Mouse (Mus musculus): ENCODE measurements around the gene Tle4.

Gene Tle4

DNA sequence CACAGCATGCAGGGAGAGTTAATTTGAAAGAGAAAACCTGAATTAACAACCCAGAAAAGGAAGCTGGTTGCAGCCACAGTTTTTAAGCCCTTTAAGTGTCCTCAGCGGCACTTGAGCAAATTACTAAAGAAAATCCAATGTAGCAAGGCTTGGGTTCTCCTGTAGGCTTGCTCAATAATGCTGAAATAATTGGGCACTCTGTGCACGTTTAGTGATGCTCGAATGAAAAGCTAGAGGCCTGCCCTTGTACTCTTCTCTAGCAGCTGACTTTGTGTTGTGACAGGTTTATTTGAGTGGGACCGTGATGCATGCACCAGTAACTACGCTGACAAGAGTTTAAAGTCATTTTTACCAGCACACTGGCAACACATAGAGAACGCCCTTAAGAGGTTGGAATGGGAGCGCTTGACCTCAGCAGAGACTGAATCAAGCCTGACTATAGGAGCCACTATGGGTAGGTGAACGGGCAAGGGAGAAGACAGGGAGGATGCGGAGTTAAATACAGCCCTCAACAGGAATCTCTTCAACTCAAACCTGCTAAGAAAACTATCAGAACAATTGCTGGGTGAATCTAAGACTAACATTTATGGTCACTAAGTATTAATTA is 79.3 kb downstream of the Tle4 start:
- 63% methylated on average over 9 of the region's 9 CpGs for WGBS

DNA sequence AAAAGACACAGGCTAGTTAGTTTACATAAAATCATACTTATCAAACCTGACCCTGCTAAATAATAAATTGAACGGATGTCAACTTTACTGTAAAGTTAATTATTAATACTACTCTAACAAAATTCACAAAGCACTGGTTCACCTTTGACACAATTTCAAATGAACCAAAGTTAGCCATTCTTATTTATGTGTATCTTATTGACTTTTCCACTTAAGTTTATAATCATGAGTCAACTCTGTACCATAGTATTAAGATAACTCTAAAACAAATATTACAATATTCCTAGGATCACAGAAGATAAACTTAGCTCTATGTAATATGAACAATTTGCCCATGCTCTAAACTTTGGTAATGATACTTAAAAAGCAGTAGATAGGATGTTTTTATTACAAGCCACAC is 81.4 kb downstream of the Tle4 start:
- 98% methylated on average over 1 of the region's 1 CpGs for WGBS

DNA sequence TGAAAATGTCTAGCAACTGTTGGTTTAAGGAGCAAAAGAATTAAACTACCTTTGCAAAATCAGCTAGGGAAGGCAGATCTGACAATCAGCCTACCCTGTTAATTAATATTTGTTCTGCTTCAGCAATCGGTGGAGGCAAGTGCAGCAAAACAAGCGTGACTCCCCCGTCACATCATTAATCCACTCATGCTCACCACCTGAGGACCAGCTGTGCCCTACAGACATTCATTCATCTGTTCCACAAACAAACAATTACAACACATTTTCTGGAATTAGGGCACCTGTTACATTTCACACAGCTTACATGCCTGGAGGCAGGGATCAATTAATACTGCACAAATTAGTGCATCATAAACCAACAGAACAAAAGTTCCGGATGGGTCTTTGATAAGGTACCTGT is 89.0 kb downstream of the Tle4 start:
- 71% methylated on average over 4 of the region's 4 CpGs for WGBS

DNA sequence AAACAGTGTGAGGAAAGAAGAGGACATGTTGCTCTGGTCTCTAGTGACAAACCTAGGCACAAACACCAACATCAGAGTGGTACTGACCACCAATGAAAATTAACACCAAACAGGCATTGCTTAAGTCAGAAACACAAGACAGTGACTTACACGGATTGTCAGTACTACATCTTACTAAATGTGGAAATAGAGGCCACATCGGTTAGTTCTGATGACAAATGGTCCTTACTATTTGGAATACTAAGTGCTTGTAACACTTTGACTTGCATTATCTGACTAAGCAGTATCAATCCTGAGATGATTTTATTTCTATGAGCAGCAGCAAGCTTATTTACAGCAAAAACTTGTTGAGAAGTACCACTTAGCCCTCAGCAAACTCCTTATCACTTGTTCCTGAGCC is 89.9 kb downstream of the Tle4 start:
- WGBS = 62% methylated on average over 2 of the region's 2 CpGs

DNA sequence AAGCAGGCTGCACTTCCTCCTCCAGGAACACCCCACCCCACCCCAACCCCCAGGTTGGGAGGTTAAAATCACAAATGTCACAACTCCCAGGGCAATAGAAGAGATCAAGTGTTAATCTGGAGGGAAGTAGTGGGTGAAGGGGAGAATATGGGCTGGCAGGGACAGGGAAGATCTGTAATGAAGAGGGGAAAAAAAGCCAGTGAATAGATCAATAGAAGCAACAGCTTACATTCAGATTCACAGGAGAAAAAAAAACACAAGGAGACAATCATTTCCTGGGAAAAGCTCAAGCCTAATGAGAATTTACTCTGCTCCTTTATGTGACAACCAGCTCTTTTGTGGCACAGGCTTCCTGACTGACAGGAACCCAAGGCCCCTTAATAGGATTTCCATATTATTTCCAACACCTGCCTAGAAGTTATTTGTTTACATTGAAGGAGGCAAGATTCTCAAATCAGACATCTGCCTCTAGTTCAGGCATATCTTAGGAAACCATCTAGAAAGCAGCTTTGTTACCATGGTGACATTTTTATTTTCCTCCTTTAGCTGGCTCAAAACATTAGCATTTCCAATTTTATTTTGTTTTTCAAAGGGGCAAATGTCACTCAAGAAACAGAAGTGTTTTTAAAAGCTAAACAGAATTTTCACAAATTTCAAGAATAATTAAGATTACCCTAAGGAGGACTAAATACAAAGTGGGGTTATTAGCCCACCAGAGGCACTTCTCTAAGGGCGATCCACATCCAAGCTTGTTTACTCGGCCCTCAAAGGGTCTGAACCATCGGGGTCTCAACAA is 90.8 kb downstream of the Tle4 start:
- WGBS = 48% methylated on average over 3 of the region's 3 CpGs

DNA sequence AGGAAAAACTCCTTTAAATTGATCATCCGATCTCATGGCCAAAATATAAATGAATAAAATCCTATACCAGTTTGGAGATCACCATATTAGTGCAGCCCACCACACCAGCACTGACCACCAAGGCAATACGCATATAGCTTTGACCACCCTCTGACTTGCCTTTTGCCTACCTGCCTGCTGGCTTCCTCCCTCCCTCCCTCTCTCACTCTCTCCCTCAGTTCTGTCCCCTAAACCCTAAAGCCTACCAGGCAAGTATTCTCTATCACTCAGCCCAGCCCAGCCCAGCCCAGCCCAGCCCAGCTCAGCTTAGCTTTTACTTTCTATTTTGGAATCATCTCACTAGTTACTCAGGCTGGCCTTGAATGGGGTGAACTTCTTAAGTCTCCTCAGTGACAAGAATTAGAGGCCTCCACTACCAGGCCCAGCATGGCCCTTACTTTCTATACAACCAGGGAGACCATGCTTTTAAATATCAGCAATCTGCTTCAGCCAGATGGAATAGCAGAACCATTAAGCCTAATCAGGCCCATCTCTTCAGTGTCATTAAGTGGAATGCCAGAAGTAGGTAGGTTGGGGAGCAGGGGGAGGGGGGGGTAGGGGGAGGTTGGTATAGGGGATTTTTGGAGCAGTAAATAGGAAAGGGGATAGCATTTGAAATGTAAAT is 91.8 kb downstream of the Tle4 start:
- 95% methylated on average over 2 of the region's 2 CpGs for WGBS

DNA sequence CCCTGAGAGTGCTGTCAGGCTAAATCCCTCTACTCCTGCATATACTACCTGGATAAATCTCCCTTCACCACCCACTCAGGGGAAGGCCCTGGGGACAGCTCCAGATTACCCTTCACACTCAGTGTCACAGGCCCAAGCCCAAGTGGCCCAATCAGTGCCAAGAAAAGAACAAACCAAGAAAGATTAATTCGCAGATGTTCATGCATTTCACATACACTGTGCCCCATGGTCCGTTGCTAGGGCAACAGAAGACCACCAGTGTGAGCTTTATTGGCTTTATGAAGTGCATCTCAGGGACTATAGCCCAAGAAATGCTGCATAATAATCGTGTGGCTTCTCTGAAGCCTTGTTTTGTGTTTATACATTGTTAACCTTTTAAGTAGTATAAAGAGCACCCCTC is 92.5 kb downstream of the Tle4 start:
- WGBS = 59% methylated on average over 3 of the region's 3 CpGs

DNA sequence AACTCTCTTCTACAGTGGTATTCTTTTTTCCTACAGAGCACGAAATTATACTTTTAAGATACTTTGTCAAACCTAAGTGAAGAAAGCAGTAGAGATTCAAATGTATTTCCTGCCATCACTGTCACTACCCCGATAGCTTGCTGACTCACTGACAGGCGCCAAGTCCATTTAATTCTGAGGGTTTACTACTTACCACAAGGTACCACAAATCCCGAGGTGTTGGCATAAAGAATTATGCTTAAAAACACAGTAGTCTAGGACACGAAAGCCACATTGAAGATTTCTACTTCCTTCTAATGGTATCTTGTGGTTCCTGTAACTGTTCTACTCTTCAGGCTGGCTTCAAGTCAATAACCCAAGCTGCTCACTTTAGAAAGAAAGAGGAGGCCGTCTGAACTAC is 94.0 kb downstream of the Tle4 start:
- WGBS = 80% methylated on average over 6 of the region's 6 CpGs

DNA sequence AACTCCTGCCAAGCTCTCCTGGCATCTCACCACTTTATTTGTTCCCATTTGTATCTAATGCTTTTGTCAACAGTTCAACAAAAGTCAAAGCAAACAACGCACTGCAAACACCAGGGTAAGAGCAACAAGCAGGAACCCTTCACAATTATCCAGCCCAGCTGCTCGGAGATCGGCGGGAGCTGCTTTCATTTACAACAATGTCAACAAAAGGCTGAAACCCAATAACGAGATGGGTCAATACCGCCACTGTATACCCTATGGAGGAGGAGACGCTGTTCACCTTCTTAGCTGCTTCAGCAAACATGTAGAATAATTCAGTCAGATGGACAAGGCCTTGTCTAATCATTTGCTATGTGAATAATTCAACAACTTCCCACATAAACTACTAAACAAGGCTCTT is 95.6 kb downstream of the Tle4 start:
- 36% methylated on average over 7 of the region's 7 CpGs for WGBS

DNA sequence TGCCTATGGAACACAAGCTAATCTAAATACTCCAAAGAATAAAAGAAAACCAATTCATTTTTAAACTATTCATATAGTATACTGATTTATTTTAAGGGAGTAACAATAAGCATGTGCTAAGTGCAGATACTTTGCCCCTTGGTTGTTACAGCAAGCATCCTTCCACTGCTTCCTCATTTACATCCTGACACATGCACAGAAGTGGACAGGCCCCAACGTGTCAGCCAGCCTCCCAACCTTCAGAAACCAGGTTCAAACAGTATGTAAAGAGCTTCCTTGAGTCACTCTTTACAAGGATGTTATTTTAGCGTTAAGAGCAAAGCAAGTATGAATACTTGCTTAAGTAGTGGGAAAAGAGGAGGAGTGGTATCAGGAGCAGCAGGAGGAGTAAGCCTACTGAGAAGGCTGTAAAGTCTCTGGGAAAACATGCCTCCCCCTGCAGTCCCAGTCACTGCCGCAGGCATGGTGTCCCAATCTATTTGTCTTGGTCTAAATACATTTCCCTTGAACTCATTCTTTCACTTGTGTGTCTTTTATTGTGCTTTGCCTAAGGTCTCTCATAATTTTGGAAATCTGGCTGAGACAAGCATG is 97.9 kb downstream of the Tle4 start:
- 36% methylated on average over 3 of the region's 3 CpGs for WGBS

DNA sequence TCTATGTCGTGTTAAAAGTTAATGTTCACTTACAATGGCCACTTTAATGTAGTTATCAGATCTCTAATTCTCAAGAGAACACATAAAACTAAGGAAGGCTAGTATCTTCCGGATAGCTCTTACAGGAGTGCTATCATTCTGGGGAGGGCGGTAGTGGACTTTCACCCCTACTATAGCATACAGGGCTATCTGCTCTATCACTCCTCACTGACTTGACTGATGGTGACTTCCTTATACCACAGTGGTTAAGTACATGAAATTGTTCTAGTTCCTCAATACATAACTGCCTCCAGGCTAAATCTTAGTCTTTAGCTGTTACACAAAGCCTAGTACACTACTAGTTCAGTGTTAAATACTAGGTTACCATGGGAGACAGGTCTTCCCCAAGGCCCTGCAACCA is 104.8 kb downstream of the Tle4 start:
- 92% methylated on average over 3 of the region's 3 CpGs for WGBS

DNA sequence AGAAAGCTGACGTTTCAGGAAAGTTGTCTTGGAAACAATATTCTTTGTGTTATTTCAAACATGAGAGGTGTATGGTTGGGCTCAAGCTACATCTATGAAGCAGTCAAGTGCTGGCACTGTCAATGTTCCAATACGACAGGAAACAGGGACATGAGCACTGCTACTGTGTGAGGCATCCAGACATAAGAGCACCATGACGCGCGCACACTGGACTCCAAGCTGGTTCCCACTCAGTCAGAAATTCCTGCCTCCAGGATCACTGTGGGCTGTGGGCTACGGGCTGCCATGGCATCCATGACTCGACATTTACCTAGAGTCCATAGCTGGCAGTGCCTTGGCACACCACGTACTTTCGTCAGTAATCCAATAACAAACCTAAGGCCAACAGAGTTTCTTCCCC is 110.7 kb downstream of the Tle4 start:
- WGBS = 78% methylated on average over 9 of the region's 9 CpGs

DNA sequence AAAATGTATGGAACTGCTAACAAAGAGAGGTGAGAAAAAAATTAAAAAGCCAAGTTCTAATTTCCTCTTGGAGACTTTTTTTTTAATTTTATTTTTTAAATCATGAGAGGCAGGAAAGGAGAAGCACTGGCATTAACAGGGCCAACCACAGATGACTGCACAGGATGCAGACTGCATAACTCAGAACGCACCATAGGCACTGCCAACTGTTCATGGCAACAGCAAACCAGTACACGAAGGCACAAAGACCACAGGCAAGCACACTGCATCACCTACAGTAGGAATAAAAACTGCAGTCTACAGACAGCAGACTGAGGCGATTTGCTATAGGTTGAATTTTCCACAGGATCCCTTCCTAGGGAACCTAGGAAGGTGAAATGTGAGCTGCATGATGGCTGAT is 112.7 kb downstream of the Tle4 start:
- 66% methylated on average over 3 of the region's 3 CpGs for WGBS

DNA sequence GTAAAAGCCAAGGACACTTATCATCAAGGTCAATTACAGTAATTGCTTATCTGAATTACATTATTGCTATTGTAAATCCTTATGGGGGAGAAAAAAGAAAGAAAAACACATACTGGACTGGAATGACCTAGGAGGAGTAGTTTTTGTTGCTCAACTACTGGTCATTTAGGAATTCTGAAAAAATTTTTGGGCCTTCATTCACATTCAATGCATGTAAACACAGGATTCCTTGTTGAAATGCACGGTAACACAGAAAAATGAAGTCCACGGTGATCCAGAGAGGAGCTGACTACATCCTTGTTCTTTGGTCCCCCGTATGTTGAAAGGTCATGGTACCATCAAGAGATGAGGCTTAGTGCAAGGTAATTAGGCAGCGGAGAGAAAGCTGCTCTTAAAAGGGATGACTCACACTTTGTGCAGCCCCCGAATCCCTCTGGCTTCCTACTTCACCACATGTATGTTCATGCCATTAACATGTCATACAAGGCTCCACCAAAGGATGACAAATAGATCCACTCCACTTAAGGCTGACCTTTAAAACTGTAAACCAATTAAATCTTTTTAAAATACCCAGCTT is 115.2 kb downstream of the Tle4 start:
- WGBS = 83% methylated on average over 5 of the region's 5 CpGs

DNA sequence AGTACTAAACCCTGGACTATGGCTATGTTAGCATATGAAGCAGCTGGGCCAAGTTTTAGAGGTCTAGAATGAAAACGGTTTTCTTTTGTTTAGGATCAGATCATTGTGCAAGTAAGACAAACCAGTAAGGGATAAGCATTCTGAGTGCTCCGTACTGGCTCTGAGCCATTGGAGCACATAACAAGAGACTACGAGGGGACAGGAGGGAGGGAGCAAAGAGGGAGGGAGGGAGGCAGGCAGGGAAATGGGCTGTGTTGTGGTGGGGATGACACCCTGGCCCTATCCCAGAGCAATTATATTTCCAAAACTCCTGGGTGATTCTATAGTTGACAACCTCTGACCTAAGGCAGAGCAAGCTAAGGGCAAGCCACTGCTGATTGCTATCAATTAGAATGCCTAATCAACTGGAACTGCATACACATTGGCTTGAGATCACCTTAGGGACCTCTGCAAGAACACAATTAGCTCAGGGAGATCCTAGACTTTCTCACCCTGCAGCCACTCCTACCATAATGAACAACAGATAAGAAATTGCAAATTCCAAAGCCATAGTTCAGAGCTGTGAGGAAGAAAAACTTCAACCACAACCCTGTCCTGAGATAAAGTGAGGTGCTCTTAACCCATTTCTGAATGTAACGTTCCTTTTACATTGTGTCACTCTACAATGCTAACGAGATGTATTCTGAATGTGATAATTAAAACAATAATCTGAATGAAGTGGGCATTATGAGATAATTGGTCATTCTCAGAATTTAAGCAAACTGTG is 115.9 kb downstream of the Tle4 start:
- WGBS = 58% methylated on average over 5 of the region's 5 CpGs

DNA sequence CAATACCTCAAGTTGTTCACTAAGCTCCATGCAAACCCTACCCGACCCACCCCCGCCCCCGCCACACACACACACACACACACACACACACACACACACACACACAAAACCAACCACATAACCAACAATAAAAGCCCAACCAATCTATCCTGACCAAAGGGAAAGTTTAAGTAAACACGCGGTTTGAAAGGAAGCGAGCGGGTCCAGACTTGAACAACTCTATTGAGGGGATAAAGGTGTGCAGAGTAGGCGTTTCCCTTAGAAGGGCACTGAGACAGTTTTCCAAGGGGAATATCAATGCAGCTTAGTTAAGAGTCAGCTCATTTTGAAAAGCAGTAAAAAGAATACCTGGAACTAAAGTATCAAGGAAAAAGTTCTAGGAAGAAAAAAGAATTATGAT is 128.5 kb downstream of the Tle4 start:
- WGBS = 92% methylated on average over 8 of the region's 8 CpGs

DNA sequence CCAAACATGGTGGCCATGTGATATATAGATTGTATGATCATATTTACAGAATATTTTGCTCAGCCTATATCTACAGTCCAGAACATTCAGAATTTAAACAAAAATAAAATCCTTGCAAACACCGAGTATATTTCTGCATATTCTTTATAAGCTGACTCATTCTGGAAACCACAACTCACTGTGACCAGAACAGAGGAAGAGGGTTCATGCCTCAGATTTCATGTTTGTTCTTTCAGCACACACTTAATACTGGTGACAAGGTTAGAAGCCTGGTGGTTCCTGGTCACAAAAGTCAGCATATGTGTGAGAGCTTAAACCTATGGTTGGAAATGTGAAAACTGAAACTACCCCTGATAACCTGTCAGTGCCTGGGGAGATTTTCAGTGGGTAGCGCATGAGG is 129.1 kb downstream of the Tle4 start:
- 88% methylated on average over 2 of the region's 2 CpGs for WGBS

DNA sequence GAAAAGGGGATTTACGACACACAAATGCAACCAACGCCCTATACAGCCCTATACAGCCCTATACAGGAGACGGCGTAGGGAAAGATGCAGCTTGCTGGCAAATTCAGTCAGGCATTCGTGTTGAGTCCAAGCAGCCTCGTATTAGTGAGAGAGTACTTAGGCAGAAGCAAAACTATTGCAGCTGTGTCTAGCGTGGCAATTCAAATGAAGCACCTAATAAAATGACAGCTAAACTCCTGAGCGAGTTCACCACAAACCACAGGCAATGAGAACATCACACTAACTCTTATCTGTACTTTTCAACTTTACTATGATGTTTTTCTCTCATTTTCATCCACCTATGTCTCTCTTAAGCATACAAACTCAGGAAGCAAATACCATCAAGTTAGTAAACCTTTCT is 131.8 kb downstream of the Tle4 start:
- WGBS = 91% methylated on average over 8 of the region's 8 CpGs

DNA sequence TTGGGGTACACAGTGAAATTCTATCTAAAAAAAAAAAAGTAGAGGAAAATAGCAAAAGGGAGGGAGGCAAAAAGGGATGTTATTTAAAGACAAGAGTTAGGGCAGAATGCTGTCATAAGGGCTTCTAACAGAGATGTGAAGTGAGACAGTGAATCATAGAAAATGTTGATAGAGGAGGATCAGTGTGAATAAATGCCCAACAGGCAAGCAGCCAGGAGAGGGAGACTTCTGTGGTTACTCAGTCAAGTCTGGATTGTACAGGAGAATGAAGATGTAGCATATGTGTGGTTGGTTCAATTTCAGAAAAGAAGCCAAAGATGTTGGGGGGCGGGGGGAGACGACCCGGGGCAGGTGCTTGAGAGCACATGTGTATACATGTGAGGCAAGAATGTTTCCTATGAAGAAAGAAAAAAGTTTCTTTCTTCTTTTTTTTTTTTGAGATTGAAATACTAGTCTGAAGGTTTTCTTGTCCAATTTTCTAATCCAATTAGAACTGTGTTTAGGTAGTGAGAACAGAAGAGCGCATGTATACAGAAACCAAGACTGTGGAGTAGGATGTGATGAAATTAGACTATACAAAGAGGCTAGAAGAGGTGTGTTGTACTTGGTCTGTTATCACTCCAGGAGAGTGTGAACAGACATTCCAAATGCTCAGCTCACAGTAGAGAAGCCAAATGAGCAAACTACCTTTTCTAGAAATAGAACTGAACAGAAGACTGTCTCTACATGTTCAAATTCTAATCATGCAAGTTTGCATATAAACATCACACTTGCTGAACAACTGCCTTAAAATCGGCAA is 134.4 kb downstream of the Tle4 start:
- WGBS = 63% methylated on average over 5 of the region's 5 CpGs

DNA sequence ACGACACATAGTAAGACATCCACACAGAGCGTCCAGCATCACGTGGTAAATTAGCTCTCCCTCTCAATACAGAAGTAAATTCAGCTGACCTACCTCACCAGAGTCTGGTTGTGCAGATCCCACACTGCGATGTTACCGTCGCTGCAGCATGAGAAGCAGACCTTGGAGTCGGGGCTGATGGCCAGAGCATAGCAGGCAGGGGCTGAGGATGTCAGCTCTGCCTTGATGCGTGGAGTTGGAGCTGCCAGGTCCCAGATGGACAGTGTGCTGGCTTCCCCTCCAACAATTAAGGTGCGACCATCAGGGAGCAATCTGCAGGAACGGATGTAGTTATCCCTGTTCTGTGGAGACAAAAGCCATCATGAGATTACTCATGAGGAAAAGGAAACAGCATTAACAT is 144.4 kb downstream of the Tle4 start:
- WGBS = 87% methylated on average over 10 of the region's 10 CpGs

DNA sequence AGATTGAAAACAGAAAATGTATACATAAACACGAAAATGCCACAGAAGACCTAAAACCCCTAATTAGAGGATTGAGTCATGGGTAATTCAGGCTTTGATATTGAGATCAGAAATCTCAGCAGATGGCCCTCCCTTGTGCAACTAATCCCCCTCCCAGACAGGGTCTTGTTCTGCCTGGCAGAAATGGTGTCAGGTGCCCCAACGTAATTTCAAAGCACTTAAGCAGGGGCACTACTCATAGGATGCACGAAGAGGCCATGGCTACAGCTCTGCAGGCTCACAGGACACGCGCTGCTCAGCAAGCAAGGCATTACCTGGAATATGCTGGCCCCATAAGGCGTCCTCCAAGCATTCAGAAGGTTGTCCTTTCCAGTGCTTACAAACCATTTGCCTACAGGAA is 146.5 kb downstream of the Tle4 start:
- 82% methylated on average over 6 of the region's 6 CpGs for WGBS

All from cerebral cortex, adult 2 months (tissue).